Mouse (Mus musculus) heart, embryonic 11.5 days (tissue): Measurements from ENCODE around the gene Afap1l2. TPM values are rescaled to one million over a fixed set of nuclear protein-coding genes. Genes with fewer than 3 reads are reported as not detected.

Source experiments
- ATAC-seq: fragments of 200-750 bp; cut with Nextera tagmentation; replicated peaks from 2 replicates; pipeline ENCODE4 v1.8.0; 2017; ENCODE audit warnings: moderate library complexity; ENCODE audit not compliant: insufficient number of reproducible peaks, low FRiP score, low TSS enrichment
- H3K27ac ChIP-seq: fragments of 300-500 bp; sonication (generic); 2 replicates; pipeline ENCODE4 v1.5.1; 2014; ENCODE audit warnings: mild to moderate bottlenecking, low read depth, low read length
- H3K27me3 ChIP-seq: fragments of 300-500 bp; sonication (generic); 2 replicates; pipeline ENCODE4 v1.6.1; 2014; ENCODE audit warnings: mild to moderate bottlenecking, low read length, mixed read lengths; ENCODE audit not compliant: control insufficient read depth, insufficient read depth
- H3K36me3 ChIP-seq: fragments of 300-500 bp; sonication (generic); 2 replicates; pipeline ENCODE4 v1.6.1; 2014; ENCODE audit warnings: mild to moderate bottlenecking, low read length, moderate library complexity, mixed read lengths; ENCODE audit not compliant: control insufficient read depth, insufficient read depth
- H3K4me1 ChIP-seq: fragments of 300-500 bp; sonication (generic); 2 replicates; pipeline ENCODE4 v1.6.1; 2014; ENCODE audit warnings: low read length; ENCODE audit not compliant: control insufficient read depth, insufficient read depth
- H3K4me2 ChIP-seq: fragments of 300-500 bp; sonication (generic); 2 replicates; pipeline ENCODE4 v1.6.1; 2014; ENCODE audit warnings: mild to moderate bottlenecking, moderate library complexity
- H3K4me3 ChIP-seq: fragments of 300-500 bp; sonication (generic); 2 replicates; pipeline ENCODE4 v1.5.1; 2014; ENCODE audit warnings: low read depth, low read length
- H3K9ac ChIP-seq: fragments of 300-500 bp; sonication (generic); 2 replicates; pipeline ENCODE4 v1.6.1; 2014; ENCODE audit warnings: mild to moderate bottlenecking, low read depth, low read length, moderate library complexity
- H3K9me3 ChIP-seq: fragments of 300-500 bp; sonication (generic); replicated peaks from 2 replicates; pipeline ENCODE4 v1.6.1; 2016; ENCODE audit warnings: low read length; ENCODE audit not compliant: control insufficient read depth
- WGBS: fragments of 180-500 bp; shearing (Covaris S2); extraction: QIAGEN DNeasy Blood & Tissue Kit; methylation state at CpG from one replicate; pipeline ENCODE4 v1.1.7; 2014; ENCODE audit not compliant: insufficient replicate concordance; 5-methylcytosine and 5-hydroxymethylcytosine counted together
- polyA plus RNA-seq: library from polyadenylated mRNA; unstranded; fragments of >200 nt; fragmentation: Nextera tagmentation; extraction: Ambion mirVana; gene quantifications from 2 replicates; pipeline ENCODE4 v1.2.1, GENCODE M21; 2014

Afap1l2 gene
- polyA plus RNA-seq, 1 experiment from 2014 or later, result 1.3 TPM

GRCm38 (mm10) chr19:56946277-56946676 is 61.8 kb downstream of the Afap1l2 start:
- ATAC-seq, result no peak
- no peak overlapping the region for H3K9ac ChIP-seq
- no peak overlapping the region for H3K4me2 ChIP-seq
- H3K36me3 ChIP-seq, result no peaks in the 10 kb centered on the region
- H3K27ac ChIP-seq, result no peak overlapping the region
- 88% methylated on average over 7 of the region's 7 CpGs for WGBS
- H3K27me3 ChIP-seq, result no peaks in the 10 kb centered on the region
- no peaks in the 10 kb centered on the region for H3K9me3 ChIP-seq
- H3K4me3 ChIP-seq, result no peak overlapping the region
- no peaks in the 10 kb centered on the region; the same call in 1 of the 2 replicates for H3K4me1 ChIP-seq

GRCm38 (mm10) chr19:56945621-56946020 is 62.4 kb downstream of the Afap1l2 start:
- Histone ChIP-seq H3K36me3 (no peaks in the 10 kb centered on the region), H3K27me3 (no peaks in the 10 kb centered on the region), H3K4me3 (no peak overlapping the region), H3K27ac (no peak overlapping the region), H3K4me1 (no peaks in the 10 kb centered on the region; the same call in 1 of the 2 replicates), H3K9me3 (no peaks in the 10 kb centered on the region), H3K4me2 (no peak overlapping the region), H3K9ac (no peak overlapping the region)
- 89% methylated on average over 2 of the region's 2 CpGs for WGBS
- ATAC-seq, result no peak

- H3K9me3 ChIP-seq, result no peaks in the 10 kb centered on the region
- H3K36me3 ChIP-seq, result no peaks in the 10 kb centered on the region
- ATAC-seq, result no peak
- no peaks in the 10 kb centered on the region; the same call in 1 of the 2 replicates for H3K4me1 ChIP-seq
- no peak overlapping the region for H3K4me2 ChIP-seq
- H3K4me3 ChIP-seq, result no peak overlapping the region
- WGBS, result 95% methylated on average over 3 of the region's 3 CpGs
- no peak overlapping the region for H3K27ac ChIP-seq
- H3K27me3 ChIP-seq, result no peaks in the 10 kb centered on the region
- no peak overlapping the region for H3K9ac ChIP-seq
Measured at GRCm38 (mm10) chr19:56944826-56945225, 63.2 kb downstream of the Afap1l2 start.

GRCm38 (mm10) chr19:56944211-56944610 is 63.8 kb downstream of the Afap1l2 start:
- H3K27me3 ChIP-seq, result no peaks in the 10 kb centered on the region
- H3K9ac ChIP-seq, result no peak overlapping the region
- H3K4me2 ChIP-seq, result no peak overlapping the region
- no peaks in the 10 kb centered on the region for H3K4me1 ChIP-seq
- H3K4me3 ChIP-seq, result no peak overlapping the region
- no peak for ATAC-seq
- WGBS, result 73% methylated on average over 9 of the region's 9 CpGs
- H3K27ac ChIP-seq, result no peak overlapping the region
- no peaks in the 10 kb centered on the region for H3K9me3 ChIP-seq
- H3K36me3 ChIP-seq, result no peaks in the 10 kb centered on the region

- Histone ChIP-seq H3K9ac (no peak overlapping the region), H3K27ac (no peak overlapping the region), H3K4me2 (no peak overlapping the region), H3K36me3 (no peaks in the 10 kb centered on the region), H3K27me3 (no peaks in the 10 kb centered on the region), H3K4me3 (no peak overlapping the region), H3K9me3 (no peaks in the 10 kb centered on the region), H3K4me1 (no peaks in the 10 kb centered on the region)
- ATAC-seq, result no peak
- 87% methylated on average over 7 of the region's 7 CpGs for WGBS
Measured at GRCm38 (mm10) chr19:56942216-56942615, 65.8 kb downstream of the Afap1l2 start.

GRCm38 (mm10) chr19:56940507-56940906 is 67.5 kb downstream of the Afap1l2 start:
- Histone ChIP-seq H3K27ac (no peak overlapping the region), H3K9ac (no peak overlapping the region), H3K4me3 (no peak overlapping the region), H3K9me3 (no peaks in the 10 kb centered on the region), H3K27me3 (no peaks in the 10 kb centered on the region), H3K4me1 (peaks cover 3% of the 10 kb centered on the region; the same call in 1 of the 2 replicates), H3K36me3 (no peaks in the 10 kb centered on the region), H3K4me2 (no peak overlapping the region)
- ATAC-seq, result no peak
- WGBS, result 72% methylated on average over 11 of the region's 11 CpGs

- peaks cover 3% of the 10 kb centered on the region; the same call in 1 of the 2 replicates for H3K4me1 ChIP-seq
- no peaks in the 10 kb centered on the region for H3K36me3 ChIP-seq
- no peaks in the 10 kb centered on the region for H3K9me3 ChIP-seq
- H3K27me3 ChIP-seq, result no peaks in the 10 kb centered on the region
- H3K4me3 ChIP-seq, result no peak overlapping the region
- no peak overlapping the region for H3K4me2 ChIP-seq
- WGBS, result 68% methylated on average over 9 of the region's 9 CpGs
- H3K9ac ChIP-seq, result no peak overlapping the region
- H3K27ac ChIP-seq, result no peak overlapping the region
- no peak for ATAC-seq
Measured at GRCm38 (mm10) chr19:56939826-56940225, 68.2 kb downstream of the Afap1l2 start.

- 87% methylated on average over 5 of the region's 5 CpGs for WGBS
- no peak overlapping the region for H3K27ac ChIP-seq
- no peaks in the 10 kb centered on the region for H3K9me3 ChIP-seq
- H3K36me3 ChIP-seq, result no peaks in the 10 kb centered on the region
- H3K9ac ChIP-seq, result no peak overlapping the region
- peaks cover 3% of the 10 kb centered on the region; the same call in 1 of the 2 replicates for H3K4me1 ChIP-seq
- no peaks in the 10 kb centered on the region for H3K27me3 ChIP-seq
- no peak overlapping the region for H3K4me2 ChIP-seq
- no peak for ATAC-seq
- no peak overlapping the region for H3K4me3 ChIP-seq
Measured at GRCm38 (mm10) chr19:56937911-56938310, 70.1 kb downstream of the Afap1l2 start.

GRCm38 (mm10) chr19:56936253-56936652 is 71.8 kb downstream of the Afap1l2 start:
- Histone ChIP-seq H3K36me3 (no peaks in the 10 kb centered on the region), H3K27ac (no peak overlapping the region), H3K4me1 (peaks cover 3% of the 10 kb centered on the region; the same call in 1 of the 2 replicates), H3K4me2 (no peak overlapping the region), H3K27me3 (no peaks in the 10 kb centered on the region), H3K4me3 (no peak overlapping the region), H3K9me3 (no peaks in the 10 kb centered on the region), H3K9ac (no peak overlapping the region)
- WGBS, result 89% methylated on average over 8 of the region's 8 CpGs
- no peak for ATAC-seq
